Mouse (Mus musculus) embryo, embryonic 10 days (tissue): ENCODE data around the gene Ccdc34.
"Not testable (repeated sequence)": the region's sequence is repeated elsewhere in the genome, so short reads cannot be mapped to it uniquely, and the experiment has no call there.

Experiments used
- DNase-seq: peaks from one replicate; pipeline ENCODE4 v3.0.0-alpha.2; 2015; ENCODE audit warnings: low spot score

Gene Ccdc34

GRCm38 (mm10) chr2:110077655-110078054, 60.0 kb downstream of the Ccdc34 start:
- no peak for DNase-seq

GRCm38 (mm10) chr2:110080532-110080931, 62.9 kb downstream of the Ccdc34 start:
- DNase-seq, result peak; percentile 35

- DNase-seq, result no peak
Measured at GRCm38 (mm10) chr2:110082975-110083374, 65.4 kb downstream of the Ccdc34 start.

GRCm38 (mm10) chr2:110085701-110086143, 68.1 kb downstream of the Ccdc34 start:
- peak; percentile 74 for DNase-seq

GRCm38 (mm10) chr2:110114133-110114532, 96.5 kb downstream of the Ccdc34 start:
- no peak for DNase-seq

GRCm38 (mm10) chr2:110129396-110129795, 111.8 kb downstream of the Ccdc34 start:
- DNase-seq, result no peak

- DNase-seq, result no peak
Measured at GRCm38 (mm10) chr2:110131573-110131972, 114.0 kb downstream of the Ccdc34 start.

GRCm38 (mm10) chr2:110133356-110134115, 115.9 kb downstream of the Ccdc34 start:
- no peak for DNase-seq

- DNase-seq, result no peak
Measured at GRCm38 (mm10) chr2:110134765-110135594, 117.4 kb downstream of the Ccdc34 start.

- DNase-seq, result no peak
Measured at GRCm38 (mm10) chr2:110137291-110137690, 119.7 kb downstream of the Ccdc34 start.

GRCm38 (mm10) chr2:110138096-110138495, 120.5 kb downstream of the Ccdc34 start:
- no peak for DNase-seq

- DNase-seq, result not testable (repeated sequence)
Measured at GRCm38 (mm10) chr2:110147980-110148379, 130.4 kb downstream of the Ccdc34 start.

- DNase-seq, result no peak
Measured at GRCm38 (mm10) chr2:110149246-110149645, 131.6 kb downstream of the Ccdc34 start.

GRCm38 (mm10) chr2:110156321-110156720, 138.7 kb downstream of the Ccdc34 start:
- DNase-seq, result no peak

GRCm38 (mm10) chr2:110165003-110165402, 147.4 kb downstream of the Ccdc34 start:
- DNase-seq, result no peak

- no peak for DNase-seq
Measured at GRCm38 (mm10) chr2:110167694-110168093, 150.1 kb downstream of the Ccdc34 start.

- no peak for DNase-seq
Measured at GRCm38 (mm10) chr2:110168361-110168760, 150.7 kb downstream of the Ccdc34 start.

GRCm38 (mm10) chr2:110172456-110172855, 154.8 kb downstream of the Ccdc34 start:
- DNase-seq, result no peak

- DNase-seq, result no peak
Measured at GRCm38 (mm10) chr2:110173818-110174247, 156.2 kb downstream of the Ccdc34 start.

GRCm38 (mm10) chr2:110176761-110177400, 159.3 kb downstream of the Ccdc34 start:
- no peak for DNase-seq

GRCm38 (mm10) chr2:110177406-110177805, 159.8 kb downstream of the Ccdc34 start:
- no peak for DNase-seq

GRCm38 (mm10) chr2:110177879-110178278, 160.3 kb downstream of the Ccdc34 start:
- DNase-seq, result no peak
